ENCODE assay signal across 28 mouse cellular contexts in genomic region chr11:84719781-84720180, GRCm38 (mm10).
"Had no signal": no experiment of that assay in that cellular context is flagged by ENCODE, and none has a peak within 500 bp of the region (broad histone marks: within the 10 kb centered on the region; RNA-seq: fewer than 3 reads in every experiment).

No protein-coding gene starts in this region.

- H3K4me1 ChIP-seq: embryonic facial prominence, embryonic 12.5 days; embryonic facial prominence, embryonic 13.5 days; embryonic facial prominence, embryonic 15.5 days; forebrain, embryonic 15.5 days had no signal

- H3K9me3 ChIP-seq: embryonic facial prominence, embryonic 10.5 days; embryonic facial prominence, embryonic 12.5 days; embryonic facial prominence, embryonic 13.5 days; embryonic facial prominence, embryonic 15.5 days; forebrain, embryonic 10.5 days; forebrain, embryonic 12.5 days; forebrain, embryonic 13.5 days; forebrain, embryonic 15.5 days had no signal

- H3K4me3 ChIP-seq: embryonic facial prominence, embryonic 10.5 days; embryonic facial prominence, embryonic 12.5 days; embryonic facial prominence, embryonic 13.5 days; embryonic facial prominence, embryonic 15.5 days; erythroblast, embryonic 14.5 days; forebrain, embryonic 10.5 days; forebrain, embryonic 12.5 days; forebrain, embryonic 13.5 days; forebrain, embryonic 15.5 days; gastrocnemius, adult 2 months; heart, adult 2 months had no signal

- H3K27ac ChIP-seq: embryonic facial prominence, embryonic 10.5 days; embryonic facial prominence, embryonic 12.5 days; embryonic facial prominence, embryonic 13.5 days; embryonic facial prominence, embryonic 15.5 days; forebrain, embryonic 10.5 days; forebrain, embryonic 12.5 days; forebrain, embryonic 13.5 days; forebrain, embryonic 15.5 days; gastrocnemius, adult 2 months; heart, adult 2 months had no signal

- H3K9ac ChIP-seq: embryonic facial prominence, embryonic 12.5 days; embryonic facial prominence, embryonic 13.5 days; embryonic facial prominence, embryonic 15.5 days; forebrain, embryonic 12.5 days; forebrain, embryonic 13.5 days; forebrain, embryonic 15.5 days; forebrain, postnatal 0 days had no signal

- ATAC-seq: forebrain, embryonic 13.5 days; forebrain, embryonic 14.5 days; forebrain, embryonic 15.5 days; forebrain, embryonic 16.5 days; forebrain, postnatal 0 days had no signal

- H3K36me3 ChIP-seq: embryonic facial prominence, embryonic 10.5 days; embryonic facial prominence, embryonic 12.5 days; embryonic facial prominence, embryonic 13.5 days; embryonic facial prominence, embryonic 15.5 days; forebrain, embryonic 10.5 days; forebrain, embryonic 12.5 days; forebrain, embryonic 15.5 days had no signal

- H3K4me2 ChIP-seq: embryonic facial prominence, embryonic 12.5 days; embryonic facial prominence, embryonic 13.5 days; embryonic facial prominence, embryonic 15.5 days; forebrain, embryonic 12.5 days; forebrain, embryonic 13.5 days; forebrain, embryonic 15.5 days had no signal

- DNase-seq: cerebellum, adult 8-10 months; cerebellum, adult 9-10 months; cerebellum, adult 9-11 months; cerebellum, postnatal 10 days; cerebellum, postnatal 14 days; cerebellum, postnatal 25 days; cerebellum, postnatal 36 days; embryo, embryonic 11 days; forebrain, postnatal 0 days; gastrocnemius, adult 2 months; gastrocnemius, postnatal 10 days; gastrocnemius, postnatal 14 days; gastrocnemius, postnatal 25 days; gastrocnemius, postnatal 36 days; heart, adult 11 months; heart, adult 18-20 months; heart, adult 2 months had no signal
